In genomic region chr2:168229116-168230025, GRCm38 (mm10) we compare ENCODE assay signal across 8 mouse cellular contexts. TPM values are rescaled to one million over a fixed set of nuclear protein-coding genes. Genes with fewer than 3 reads are reported as not detected.
DNase-seq lines count a peak whose midpoint lies in the region; ATAC-seq lines count a peak whose summit lies in the region.

No protein-coding gene starts in this region.

- peak overlapping the region; percentile 77 for H3K4me2 ChIP-seq in stomach, embryonic 14.5 days (replicated peaks; ENCODE audit: low read depth, low read length)

- H3K27me3 ChIP-seq in stomach, embryonic 14.5 days (ENCODE audit: control insufficient read depth, insufficient read depth, low read length): no peaks in the 10 kb centered on the region

- WGBS in stomach, embryonic 14.5 days: 19% methylated on average over 41 of the region's 41 CpGs

- H3K4me3 ChIP-seq in stomach, embryonic 14.5 days (ENCODE audit: low read depth, low read length): peak overlapping the region; percentile 100

- H3K9me3 ChIP-seq in stomach, embryonic 14.5 days (ENCODE audit: control insufficient read depth, low read depth, low read length): no peaks in the 10 kb centered on the region

- peak; percentile 32; the same call in 1 of the 2 replicates for ATAC-seq in erythroid progenitor cell, adult 5-6 weeks (replicated peaks; ENCODE audit: low FRiP score, poor library complexity, severe bottlenecking)
- ATAC-seq in stomach, embryonic 14.5 days (ENCODE audit: insufficient number of reproducible peaks, insufficient read depth, low FRiP score, low read depth): no peak

- peaks cover 21% of the 10 kb centered on the region for H3K4me1 ChIP-seq in stomach, embryonic 14.5 days (ENCODE audit: control insufficient read depth, insufficient read depth, low read length)

- H3K9ac ChIP-seq in stomach, embryonic 14.5 days (replicated peaks; ENCODE audit: low read depth, low read length): peak overlapping the region; percentile 73

- peaks cover 23% of the 10 kb centered on the region for H3K36me3 ChIP-seq in stomach, embryonic 14.5 days (ENCODE audit: control insufficient read depth, insufficient read depth, low read length)

- DNase-seq in layer of hippocampus, adult 18-20 months (ENCODE audit: low spot score in 2 of 2): peak; percentile 35 to 65
- no peak for DNase-seq in layer of hippocampus, postnatal 10 days (ENCODE audit: low spot score in 2 of 2)
- DNase-seq in adrenal gland, adult 2 months: peak; percentile 77
- peak; percentile 39 for DNase-seq in heart, postnatal 4 days
- peak; percentile 30 for DNase-seq in layer of hippocampus, adult 9-11 months
- DNase-seq in lung, postnatal 4 days: peak; percentile 46 to 50

- no peak overlapping the region for H3K27ac ChIP-seq in stomach, embryonic 14.5 days (ENCODE audit: low read length)

RNA-seq across cellular contexts. Expression of gene Gm20716, which starts 0.8 kb away (rescaled TPM):
- total RNA-seq in layer of hippocampus, adult 18-20 months (2021): 10 to 100 TPM; 24.7 to 31.3 TPM
- 10 to 100 TPM; 28.0 to 28.3 TPM for total RNA-seq in layer of hippocampus, postnatal 10 days (2021)
- 10 to 100 TPM; 26.1 to 27.0 TPM for total RNA-seq in adrenal gland, adult 2 months (2021)
- polyA plus RNA-seq in adrenal gland, adult 2 months (2012; rRNA removed): not detected in 2 replicates
- total RNA-seq in erythroid progenitor cell, adult 5-6 weeks (2015; ENCODE audit: low replicate concordance): 9.7 and 14.3 TPM in 2 replicates
- 23.0 and 28.4 TPM in 2 replicates for total RNA-seq in erythroid progenitor cell, adult 5-6 weeks (2017; ENCODE audit: low replicate concordance)
- 10 to 100 TPM; 23.0 to 32.3 TPM for total RNA-seq in heart, postnatal 4 days (2021)
- 29.9 and 31.9 TPM in 2 replicates for polyA plus RNA-seq in stomach, embryonic 14.5 days (2014; fragmentation: Nextera tagmentation; extraction: Ambion mirVana)

RNA-seq across cellular contexts. Expression of gene Dpm1, which starts 1.0 kb away (rescaled TPM):
- 10 to 100 TPM; 68.3 to 74.5 TPM for total RNA-seq in layer of hippocampus, adult 18-20 months (2021)
- total RNA-seq in layer of hippocampus, postnatal 10 days (2021): 10 to 100 TPM; 46.0 to 57.8 TPM
- total RNA-seq in adrenal gland, adult 2 months (2021): 100 to 1,000 TPM; 133 to 138 TPM
- 19.3 and 24.8 TPM in 2 replicates for polyA plus RNA-seq in adrenal gland, adult 2 months (2012; rRNA removed)
- 44.0 TPM in 2 replicates for total RNA-seq in erythroid progenitor cell, adult 5-6 weeks (2015; ENCODE audit: low replicate concordance)
- 5.4 and 18.9 TPM in 2 replicates for total RNA-seq in erythroid progenitor cell, adult 5-6 weeks (2017; ENCODE audit: low replicate concordance)
- 10 to 100 TPM; 50.8 to 60.8 TPM for total RNA-seq in heart, postnatal 4 days (2021)
- polyA plus RNA-seq in stomach, embryonic 14.5 days (2014; fragmentation: Nextera tagmentation; extraction: Ambion mirVana): 82.3 and 102 TPM in 2 replicates

RNA-seq across cellular contexts. Expression of gene Mocs3, which starts 1.1 kb away (rescaled TPM):
- 10 to 100 TPM; 18.1 to 18.2 TPM for total RNA-seq in layer of hippocampus, adult 18-20 months (2021)
- 10 to 100 TPM; 16.1 to 17.4 TPM for total RNA-seq in layer of hippocampus, postnatal 10 days (2021)
- 10 to 100 TPM; 11.6 to 16.6 TPM for total RNA-seq in adrenal gland, adult 2 months (2021)
- polyA plus RNA-seq in adrenal gland, adult 2 months (2012; rRNA removed): 70.8 and 82.0 TPM in 2 replicates
- 0.72 and 1.7 TPM in 2 replicates for total RNA-seq in erythroid progenitor cell, adult 5-6 weeks (2015; ENCODE audit: low replicate concordance)
- total RNA-seq in erythroid progenitor cell, adult 5-6 weeks (2017; ENCODE audit: low replicate concordance): 1.2 and 1.3 TPM in 2 replicates
- total RNA-seq in heart, postnatal 4 days (2021): 1 to 10 TPM; 6.7 to 8.1 TPM
- 6.9 and 7.1 TPM in 2 replicates for polyA plus RNA-seq in stomach, embryonic 14.5 days (2014; fragmentation: Nextera tagmentation; extraction: Ambion mirVana)

RNA-seq across cellular contexts. Expression of gene Adnp, which starts 22.5 kb away (rescaled TPM):
- 10 to 100 TPM; 82.7 to 90.3 TPM for total RNA-seq in layer of hippocampus, adult 18-20 months (2021)
- 100 to 1,000 TPM; 113 to 115 TPM for total RNA-seq in layer of hippocampus, postnatal 10 days (2021)
- total RNA-seq in adrenal gland, adult 2 months (2021): 10 to 100 TPM; 43.9 to 65.5 TPM
- 16.4 and 18.6 TPM in 2 replicates for polyA plus RNA-seq in adrenal gland, adult 2 months (2012; rRNA removed)
- total RNA-seq in erythroid progenitor cell, adult 5-6 weeks (2015; ENCODE audit: low replicate concordance): 18.0 and 38.1 TPM in 2 replicates
- total RNA-seq in erythroid progenitor cell, adult 5-6 weeks (2017; ENCODE audit: low replicate concordance): 0.53 and 17.5 TPM in 2 replicates
- total RNA-seq in heart, postnatal 4 days (2021): 10 to 100 TPM; 69.1 to 70.2 TPM
- 4.1 and 4.9 TPM in 2 replicates for polyA plus RNA-seq in stomach, embryonic 14.5 days (2014; fragmentation: Nextera tagmentation; extraction: Ambion mirVana)

RNA-seq across cellular contexts. Expression of gene Kcng1, which starts 52.2 kb away (rescaled TPM):
- total RNA-seq in layer of hippocampus, adult 18-20 months (2021): 10 to 100 TPM; 43.9 to 51.6 TPM
- total RNA-seq in layer of hippocampus, postnatal 10 days (2021): 10 to 100 TPM; 45.5 to 46.8 TPM
- total RNA-seq in adrenal gland, adult 2 months (2021): not detected
- polyA plus RNA-seq in adrenal gland, adult 2 months (2012; rRNA removed): 0.15 TPM in 2 replicates
- total RNA-seq in erythroid progenitor cell, adult 5-6 weeks (2015; ENCODE audit: low replicate concordance): not detected in 2 replicates
- not detected in 2 replicates for total RNA-seq in erythroid progenitor cell, adult 5-6 weeks (2017; ENCODE audit: low replicate concordance)
- total RNA-seq in heart, postnatal 4 days (2021): under 1 TPM in 1 of 2 experiments, not detected in 1; 0.07 TPM
- 7.1 and 7.4 TPM in 2 replicates for polyA plus RNA-seq in stomach, embryonic 14.5 days (2014; fragmentation: Nextera tagmentation; extraction: Ambion mirVana)

Comparison
In these comparisons a context has a peak if more than half of its experiments do, and no peak if none do; other contexts are left out.
1. DNase-seq: peak in layer of hippocampus, adult 18-20 months (2 of 2), adrenal gland, adult 2 months (single experiment), heart, postnatal 4 days (single experiment), layer of hippocampus, adult 9-11 months (single experiment) and lung, postnatal 4 days (2 of 2); none in layer of hippocampus, postnatal 10 days (0 of 2).